Comparison of ENCODE assay signal across 9 mouse cellular contexts in genomic region chr1:74028881-74029266, GRCm38 (mm10).
A peak's percentile ranks its signal among the peaks of the same experiment; 100 is the strongest.
DNase-seq lines count a peak whose midpoint lies in the region; ATAC-seq and TF ChIP-seq lines count a peak whose summit lies in the region.
"Had no signal": no experiment of that assay in that cellular context is flagged by ENCODE, and none has a peak within 500 bp of the region (broad histone marks: within the 10 kb centered on the region; RNA-seq: fewer than 3 reads in every experiment).

No protein-coding gene starts in this region.

- H3K4me2 ChIP-seq in lung, embryonic 15.5 days, result no peak overlapping the region
- no peak overlapping the region for H3K4me2 ChIP-seq in kidney, embryonic 15.5 days
- 0 out of 2 replicates have a peak overlapping the region, but pooled peaks have one; percentile 11 for H3K4me2 ChIP-seq in stomach, postnatal 0 days (replicated peaks; ENCODE audit: low read depth)
- H3K4me2 ChIP-seq in midbrain, postnatal 0 days (ENCODE audit: low read depth, low read length, poor library complexity, severe bottlenecking), result no peak overlapping the region

- no peak for ATAC-seq in lung, embryonic 15.5 days (ENCODE audit: borderline replicate concordance, extremely low read depth, low FRiP score, low TSS enrichment)
- no peak for ATAC-seq in kidney, embryonic 15.5 days (replicated peaks; ENCODE audit: low FRiP score)
- ATAC-seq in stomach, postnatal 0 days (ENCODE audit: low FRiP score, low TSS enrichment), result no peak
- ATAC-seq in midbrain, postnatal 0 days (ENCODE audit: low FRiP score), result no peak

- TF ChIP-seq CTCF in stomach, postnatal 0 days (IDR thresholded peaks at IDR 0.05; ENCODE audit: low read depth), result no peak
- no peak for TF ChIP-seq CTCF in midbrain, postnatal 0 days (IDR thresholded peaks at IDR 0.05)

- DNase-seq in lung, postnatal 14 days, result no peak
- DNase-seq in gastrocnemius, postnatal 14 days, result peak; percentile 68
- DNase-seq in stomach, postnatal 0 days (ENCODE audit: low spot score), result no peak
- no peak for DNase-seq in midbrain, postnatal 0 days (ENCODE audit: low spot score)
- DNase-seq in cerebellum, adult 9-11 months, result no peak
- DNase-seq in right cerebral cortex, postnatal 14 days, result no peak
- DNase-seq: cerebellum, adult 2 months had no signal

- H3K4me1 ChIP-seq in lung, embryonic 15.5 days, result peaks cover 100% of the 10 kb centered on the region
- peaks cover 100% of the 10 kb centered on the region for H3K4me1 ChIP-seq in kidney, embryonic 15.5 days
- peaks cover 39% of the 10 kb centered on the region for H3K4me1 ChIP-seq in stomach, postnatal 0 days (replicated peaks; ENCODE audit: control insufficient read depth, insufficient read depth)
- 0 out of 2 replicates have a peak, but pooled peaks cover 3% of the 10 kb centered on the region for H3K4me1 ChIP-seq in midbrain, postnatal 0 days (ENCODE audit: insufficient read depth, low read length)

- H3K27me3 ChIP-seq in lung, embryonic 15.5 days, result no peaks in the 10 kb centered on the region
- H3K27me3 ChIP-seq in kidney, embryonic 15.5 days, result no peaks in the 10 kb centered on the region
- no peaks in the 10 kb centered on the region for H3K27me3 ChIP-seq in stomach, postnatal 0 days (ENCODE audit: control insufficient read depth, insufficient read depth, low read length)
- no peaks in the 10 kb centered on the region for H3K27me3 ChIP-seq in midbrain, postnatal 0 days (ENCODE audit: insufficient read depth, low read length)

- no peak for TF ChIP-seq EP300 in stomach, postnatal 0 days (optimal IDR thresholded peaks at IDR 0.05)

- intact Hi-C loops in gastrocnemius, postnatal 14 days (cut with DNase I; ENCODE audit: low total_unique reads), result no loop called here

- no peaks in the 10 kb centered on the region for H3K36me3 ChIP-seq in lung, embryonic 15.5 days
- no peaks in the 10 kb centered on the region for H3K36me3 ChIP-seq in kidney, embryonic 15.5 days
- H3K36me3 ChIP-seq in stomach, postnatal 0 days (ENCODE audit: control insufficient read depth, insufficient read depth, low read length), result no peaks in the 10 kb centered on the region
- no peaks in the 10 kb centered on the region for H3K36me3 ChIP-seq in midbrain, postnatal 0 days (ENCODE audit: insufficient read depth, low read length)

- no peak overlapping the region for H3K9ac ChIP-seq in lung, embryonic 15.5 days
- H3K9ac ChIP-seq in kidney, embryonic 15.5 days, result no peak overlapping the region
- H3K9ac ChIP-seq in stomach, postnatal 0 days (ENCODE audit: low read length), result peak overlapping the region; percentile 27
- no peak overlapping the region for H3K9ac ChIP-seq in midbrain, postnatal 0 days (replicated peaks; ENCODE audit: low read length, poor library complexity, severe bottlenecking)

- H3K27ac ChIP-seq in lung, embryonic 15.5 days, result peak overlapping the region; percentile 95
- peak overlapping the region; percentile 92 for H3K27ac ChIP-seq in kidney, embryonic 15.5 days
- peak overlapping the region; percentile 78 for H3K27ac ChIP-seq in stomach, postnatal 0 days (replicated peaks)
- H3K27ac ChIP-seq in midbrain, postnatal 0 days (ENCODE audit: low read depth, low read length), result no peak overlapping the region

- WGBS in lung, embryonic 15.5 days, result 46% methylated on average over 5 of the region's 5 CpGs
- 76% methylated on average over 5 of the region's 5 CpGs for WGBS in kidney, embryonic 15.5 days
- WGBS in stomach, postnatal 0 days, result 45% methylated on average over 5 of the region's 5 CpGs
- WGBS in midbrain, postnatal 0 days, result 66% methylated on average over 5 of the region's 5 CpGs

- H3K9me3 ChIP-seq in lung, embryonic 15.5 days, result no peaks in the 10 kb centered on the region
- H3K9me3 ChIP-seq in kidney, embryonic 15.5 days (replicated peaks), result no peaks in the 10 kb centered on the region
- no peaks in the 10 kb centered on the region for H3K9me3 ChIP-seq in stomach, postnatal 0 days (ENCODE audit: control insufficient read depth, low read length)
- no peaks in the 10 kb centered on the region for H3K9me3 ChIP-seq in midbrain, postnatal 0 days (ENCODE audit: low read length)

- H3K4me3 ChIP-seq in lung, embryonic 15.5 days, result no peak overlapping the region
- no peak overlapping the region for H3K4me3 ChIP-seq in kidney, embryonic 15.5 days (replicated peaks)
- H3K4me3 ChIP-seq in stomach, postnatal 0 days (ENCODE audit: low read depth, low read length), result no peak overlapping the region
- H3K4me3 ChIP-seq in midbrain, postnatal 0 days (ENCODE audit: low read depth, low read length), result no peak overlapping the region
